In the genomic region with DNA sequence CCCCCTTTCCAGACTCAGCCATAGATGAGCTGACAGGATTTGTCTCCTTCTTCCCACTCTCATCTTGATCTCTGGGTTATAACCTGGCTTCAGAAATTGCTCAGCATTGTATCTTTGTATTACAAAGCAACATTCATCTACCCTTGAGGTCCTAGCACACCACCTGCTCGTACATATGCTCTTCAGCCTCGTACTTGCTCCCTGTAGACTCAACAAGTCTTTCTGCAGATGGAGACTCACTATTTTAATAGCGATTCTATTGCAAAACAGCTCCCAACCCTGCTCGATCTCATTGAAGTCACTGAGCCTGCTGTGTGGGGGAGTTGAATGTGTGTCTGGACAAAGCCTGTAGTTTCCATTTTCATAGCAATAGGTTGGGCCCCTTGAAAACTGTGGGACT, we compare ENCODE assay signal across 11 mouse cellular contexts.
A peak's percentile ranks its signal among the peaks of the same experiment; 100 is the strongest.
DNase-seq lines count a peak whose midpoint lies in the region.
"Had no signal": no experiment of that assay in that cellular context is flagged by ENCODE, and none has a peak within 500 bp of the region (broad histone marks: within the 10 kb centered on the region; RNA-seq: fewer than 3 reads in every experiment).

No protein-coding gene starts in this region.

- peak; percentile 3 to 9 for DNase-seq in cerebellum, adult 18-20 months
- DNase-seq in cerebellum, postnatal 14 days: no peak
- peak; percentile 7 for DNase-seq in layer of hippocampus, adult 9-11 months
- DNase-seq in layer of hippocampus, postnatal 10 days (ENCODE audit: low spot score in 2 of 2): no peak
- peak; percentile 55 for DNase-seq in brain, adult 2 months (ENCODE audit: low read depth, low spot score)
- DNase-seq in cerebellum, adult 9-10 months: peak; percentile 22
- no peak for DNase-seq in lung, postnatal 10 days
- no peak for DNase-seq in gastrocnemius, postnatal 25 days
- DNase-seq: adrenal gland, adult 2 months; adrenal gland, postnatal 14 days; gastrocnemius, postnatal 10 days had no signal

Comparison
In these comparisons a context has a peak if more than half of its experiments do, and no peak if none do; other contexts are left out.
1. DNase-seq: peak in cerebellum, adult 18-20 months (2 of 2), layer of hippocampus, adult 9-11 months (single experiment), brain, adult 2 months (single experiment) and cerebellum, adult 9-10 months (single experiment); none in cerebellum, postnatal 14 days (0 of 2), layer of hippocampus, postnatal 10 days (0 of 2), lung, postnatal 10 days (single experiment) and gastrocnemius, postnatal 25 days (single experiment).